28 mouse cellular contexts compared by ENCODE assay signal in genomic region chr4:123912431-123912830, GRCm38 (mm10). TPM values are rescaled to one million over a fixed set of nuclear protein-coding genes. Genes with fewer than 3 reads are reported as not detected.
DNase-seq lines count a peak whose midpoint lies in the region; TF ChIP-seq lines count a peak whose summit lies in the region.
"Had no signal": no experiment of that assay in that cellular context is flagged by ENCODE, and none has a peak within 500 bp of the region (broad histone marks: within the 10 kb centered on the region; RNA-seq: fewer than 3 reads in every experiment).

No protein-coding gene starts in this region.

- H3K4me3 ChIP-seq in gastrocnemius, adult 2 months: no peak overlapping the region
- H3K4me3 ChIP-seq: hindbrain, embryonic 10.5 days; limb, embryonic 13.5 days; liver, embryonic 15.5 days; megakaryocyte, embryonic 14.5 days; neural tube, embryonic 13.5 days had no signal

- intact Hi-C loops in gastrocnemius, adult 2 months (cut with DNase I): no loop called here

- TF ChIP-seq CTCF in gastrocnemius, adult 2 months (IDR thresholded peaks at IDR 0.05): no peak

- peak; percentile 62 for DNase-seq in adrenal gland, adult 2 months
- DNase-seq in adrenal gland, adult 8-10 months: no peak
- DNase-seq in heart, adult 9 months (ENCODE audit: low spot score in 2 of 2): peak; percentile 13 to 37
- DNase-seq in heart, postnatal 4 days: no peak
- peak; percentile 39 to 43 for DNase-seq in kidney, postnatal 25 days
- DNase-seq in kidney, postnatal 10 days: no peak
- DNase-seq in gonadal fat pad, adult 2 months (ENCODE audit: low read depth): peak; percentile 63
- DNase-seq in gastrocnemius, adult 2 months: no peak
- DNase-seq: cerebellum, adult 18-20 months; cerebellum, postnatal 36 days; midbrain, embryonic 14.5 days; thymus, postnatal 14 days had no signal

- no peak overlapping the region for H3K27ac ChIP-seq in gastrocnemius, adult 2 months
- H3K27ac ChIP-seq: hindbrain, embryonic 10.5 days; hindbrain, postnatal 0 days; limb, embryonic 13.5 days; liver, embryonic 15.5 days; neural tube, embryonic 13.5 days had no signal

RNA-seq across cellular contexts. Expression of gene Rragc, which starts 4.8 kb away (rescaled TPM):
- total RNA-seq in adrenal gland, adult 2 months (2021): 10 to 100 TPM; 84.3 to 91.4 TPM
- 39.6 and 42.8 TPM in 2 replicates for polyA plus RNA-seq in adrenal gland, adult 2 months (2012; rRNA removed)
- total RNA-seq in adrenal gland, adult 8-10 months (2022): 10 to 100 TPM; 70.6 to 90.8 (median 79.6) TPM
- total RNA-seq in heart, postnatal 4 days (2021): 10 to 100 TPM; 50.8 to 52.6 TPM
- polyA plus RNA-seq in gonadal fat pad, adult 2 months (2012; rRNA removed): 66.3 and 78.9 TPM in 2 replicates
- total RNA-seq in gastrocnemius, adult 2 months (2021): 10 to 100 TPM; 20.0 to 23.3 TPM

RNA-seq across cellular contexts. Expression of gene 4930535I16Rik, which starts 5.4 kb away (rescaled TPM):
- not detected for total RNA-seq in adrenal gland, adult 2 months (2021)
- polyA plus RNA-seq in adrenal gland, adult 2 months (2012; rRNA removed): 0.54 and 0.82 TPM in 2 replicates
- not detected for total RNA-seq in adrenal gland, adult 8-10 months (2022)
- not detected for total RNA-seq in heart, postnatal 4 days (2021)
- 0.65 TPM in 1 of 2 replicates, not detected in the other for polyA plus RNA-seq in gonadal fat pad, adult 2 months (2012; rRNA removed)
- not detected for total RNA-seq in gastrocnemius, adult 2 months (2021)
- total RNA-seq: G1E; gastrocnemius, adult 8-10 months; hindbrain, postnatal 0 days; layer of hippocampus, adult 18-20 months; layer of hippocampus, postnatal 25 days; left cerebral cortex, postnatal 10 days had no signal
- polyA plus RNA-seq: CD4-positive, CD25-positive, alpha-beta regulatory T cell, adult 4 months; forebrain, embryonic 11.5 days; G1E; heart, embryonic 11.5 days; hindbrain, embryonic 10.5 days; hindbrain, postnatal 0 days; intestine, postnatal 0 days; limb, embryonic 13.5 days; liver, embryonic 15.5 days; lung, embryonic 16.5 days; midbrain, embryonic 14.5 days; neural tube, embryonic 13.5 days had no signal

RNA-seq across cellular contexts. Expression of gene Mycbp, which starts 7.8 kb away (rescaled TPM):
- 10 to 100 TPM; 41.7 to 52.8 TPM for total RNA-seq in adrenal gland, adult 2 months (2021)
- polyA plus RNA-seq in adrenal gland, adult 2 months (2012; rRNA removed): 8.0 and 9.2 TPM in 2 replicates
- 10 to 100 TPM; 32.3 to 57.6 (median 45.2) TPM for total RNA-seq in adrenal gland, adult 8-10 months (2022)
- total RNA-seq in heart, postnatal 4 days (2021): 10 to 100 TPM; 28.9 to 31.2 TPM
- polyA plus RNA-seq in gonadal fat pad, adult 2 months (2012; rRNA removed): 23.3 and 26.1 TPM in 2 replicates
- total RNA-seq in gastrocnemius, adult 2 months (2021): 10 to 100 TPM; 18.3 to 19.5 TPM

RNA-seq across cellular contexts. Expression of gene 4933427I04Rik, which starts 53.0 kb away (rescaled TPM):
- not detected for total RNA-seq in adrenal gland, adult 2 months (2021)
- not detected in 2 replicates for polyA plus RNA-seq in adrenal gland, adult 2 months (2012; rRNA removed)
- under 1 TPM in 1 of 4 experiments, not detected in 3; 0.15 TPM for total RNA-seq in adrenal gland, adult 8-10 months (2022)
- not detected for total RNA-seq in heart, postnatal 4 days (2021)
- 0.04 and 0.27 TPM in 2 replicates for polyA plus RNA-seq in gonadal fat pad, adult 2 months (2012; rRNA removed)
- total RNA-seq in gastrocnemius, adult 2 months (2021): not detected
- total RNA-seq: gastrocnemius, adult 8-10 months; hindbrain, postnatal 0 days; layer of hippocampus, adult 18-20 months; layer of hippocampus, postnatal 25 days; left cerebral cortex, postnatal 10 days had no signal
- polyA plus RNA-seq: CD4-positive, CD25-positive, alpha-beta regulatory T cell, adult 4 months; forebrain, embryonic 11.5 days; G1E; heart, embryonic 11.5 days; intestine, postnatal 0 days; lung, embryonic 16.5 days had no signal

Comparison
In these comparisons a context has a peak if more than half of its experiments do, and no peak if none do; other contexts are left out.
1. DNase-seq: peak in adrenal gland, adult 2 months (single experiment), heart, adult 9 months (2 of 2), kidney, postnatal 25 days (2 of 2) and gonadal fat pad, adult 2 months (single experiment); none in adrenal gland, adult 8-10 months (single experiment), heart, postnatal 4 days (single experiment), kidney, postnatal 10 days (single experiment) and gastrocnemius, adult 2 months (single experiment).